ENCODE assay signal across 8 mouse cellular contexts in the genomic region with DNA sequence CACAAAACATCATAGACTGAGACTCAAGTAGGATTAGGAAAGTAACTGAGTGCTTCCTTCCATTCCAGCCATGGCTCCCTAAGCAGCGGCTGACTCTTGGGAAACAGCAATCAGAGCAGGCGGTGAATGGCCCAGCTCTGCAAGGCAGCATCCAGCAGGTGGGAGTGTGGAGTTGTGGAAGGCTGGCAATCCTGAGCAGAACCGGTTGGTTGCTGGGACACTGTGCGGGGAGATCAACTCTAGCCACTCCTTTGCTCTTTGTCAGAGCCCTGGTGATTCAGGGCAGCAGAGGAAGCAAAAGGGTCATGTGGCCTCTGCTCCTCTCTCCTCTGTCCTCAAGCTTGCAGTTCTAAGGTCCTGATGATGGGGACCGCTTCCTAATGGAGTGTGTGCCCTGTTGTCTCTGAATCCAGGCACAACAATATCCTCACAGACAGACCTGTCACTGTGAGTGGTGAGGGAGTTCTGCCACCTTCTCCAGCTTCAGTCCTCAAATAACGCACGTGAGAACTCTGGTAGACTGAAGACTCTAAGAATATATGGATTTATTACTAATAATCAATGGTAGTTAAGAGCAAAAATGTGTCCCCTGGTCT. TPM values are rescaled to one million over a fixed set of nuclear protein-coding genes. Genes with fewer than 3 reads are reported as not detected.
DNase-seq lines count a peak whose midpoint lies in the region; ATAC-seq and TF ChIP-seq lines count a peak whose summit lies in the region.

No protein-coding gene starts in this region.

- no peak for TF ChIP-seq POLR2A in cerebellum, adult 2 months (IDR thresholded peaks at IDR 0.05; ENCODE audit: borderline replicate concordance, insufficient read depth, low read length)

- TF ChIP-seq CTCF in cerebellum, adult 2 months (IDR thresholded peaks at IDR 0.05; ENCODE audit: borderline replicate concordance, insufficient read depth, low read depth, low read length) = peak; percentile 88
- TF ChIP-seq CTCF in forebrain, postnatal 0 days (IDR thresholded peaks at IDR 0.05; ENCODE audit: low read depth) = peak; percentile 96
- TF ChIP-seq CTCF in layer of hippocampus, adult 2 months (conservative IDR thresholded peaks at IDR 0.05) = peak; percentile 93

- no peaks in the 10 kb centered on the region for H3K9me3 ChIP-seq in forebrain, postnatal 0 days (ENCODE audit: low read length)
- no peaks in the 10 kb centered on the region for H3K9me3 ChIP-seq in lung, embryonic 15.5 days

- peak; percentile 65 for DNase-seq in MN1 (ENCODE audit: low spot score)
- peak; percentile 61 to 68 for DNase-seq in cerebellum, adult 2 months
- DNase-seq in forebrain, postnatal 0 days = peak; percentile 89
- peak; percentile 87 for DNase-seq in heart, postnatal 4 days
- peak; percentile 83 to 84 for DNase-seq in layer of hippocampus, adult 2 months (ENCODE audit: low spot score in 2 of 2)
- DNase-seq in retina, adult 2 months (ENCODE audit: low read depth, low spot score) = peak; percentile 36
- DNase-seq in spleen, adult 12 weeks (ENCODE audit: low spot score) = no peak

- H3K9ac ChIP-seq in forebrain, postnatal 0 days = no peak overlapping the region
- no peak overlapping the region for H3K9ac ChIP-seq in lung, embryonic 15.5 days

- no peaks in the 10 kb centered on the region for H3K27me3 ChIP-seq in cerebellum, adult 2 months (ENCODE audit: control insufficient read depth, insufficient read depth, low read length)
- no peaks in the 10 kb centered on the region for H3K27me3 ChIP-seq in forebrain, postnatal 0 days (ENCODE audit: insufficient read depth, low read length)
- H3K27me3 ChIP-seq in lung, embryonic 15.5 days = no peaks in the 10 kb centered on the region

- WGBS in cerebellum, adult 2 months = 32% methylated on average over 7 of the region's 7 CpGs
- WGBS in forebrain, postnatal 0 days = 17% methylated on average over 7 of the region's 7 CpGs
- WGBS in lung, embryonic 15.5 days = 18% methylated on average over 7 of the region's 7 CpGs

- no peaks in the 10 kb centered on the region for H3K4me1 ChIP-seq in cerebellum, adult 2 months (ENCODE audit: control insufficient read depth, insufficient read depth, low read length)
- H3K4me1 ChIP-seq in forebrain, postnatal 0 days (ENCODE audit: insufficient read depth) = no peaks in the 10 kb centered on the region
- no peaks in the 10 kb centered on the region for H3K4me1 ChIP-seq in lung, embryonic 15.5 days

- no peaks in the 10 kb centered on the region for H3K36me3 ChIP-seq in forebrain, postnatal 0 days (ENCODE audit: insufficient read depth)
- no peaks in the 10 kb centered on the region for H3K36me3 ChIP-seq in lung, embryonic 15.5 days

- H3K4me3 ChIP-seq in cerebellum, adult 2 months (replicated peaks; ENCODE audit: insufficient read depth, low read depth, low read length) = no peak overlapping the region
- no peak overlapping the region for H3K4me3 ChIP-seq in forebrain, postnatal 0 days (ENCODE audit: low read depth, low read length)
- H3K4me3 ChIP-seq in layer of hippocampus, adult 2 months = no peak overlapping the region
- H3K4me3 ChIP-seq in lung, embryonic 15.5 days = no peak overlapping the region

- H3K27ac ChIP-seq in cerebellum, adult 2 months (ENCODE audit: insufficient read depth, low read length) = no peak overlapping the region
- H3K27ac ChIP-seq in forebrain, postnatal 0 days (ENCODE audit: low read depth, low read length) = no peak overlapping the region
- 0 out of 2 replicates have a peak overlapping the region, but pooled peaks have one; percentile 32 for H3K27ac ChIP-seq in layer of hippocampus, adult 2 months
- H3K27ac ChIP-seq in lung, embryonic 15.5 days = no peak overlapping the region

- 0 out of 2 replicates have a peak overlapping the region, but pooled peaks have one; percentile 6 for H3K4me2 ChIP-seq in forebrain, postnatal 0 days (ENCODE audit: low read depth)
- no peak overlapping the region for H3K4me2 ChIP-seq in lung, embryonic 15.5 days

- peak; percentile 99 for ATAC-seq in forebrain, postnatal 0 days
- peak; percentile 80; the same call in 1 of the 2 replicates for ATAC-seq in lung, embryonic 15.5 days (ENCODE audit: borderline replicate concordance, extremely low read depth, low FRiP score, low TSS enrichment)

RNA-seq across cellular contexts. Expression of a gene that starts 11.7 kb away (rescaled TPM):
- polyA plus RNA-seq in cerebellum, adult 2 months (2012; rRNA removed) = not detected in 2 replicates
- total RNA-seq in forebrain, postnatal 0 days (2014; rRNA removed) = not detected in 2 replicates
- polyA plus RNA-seq in forebrain, postnatal 0 days (2015; fragmentation: Nextera tagmentation; extraction: Ambion mirVana) = not detected in 2 replicates
- total RNA-seq in heart, postnatal 4 days (2021) = not detected
- total RNA-seq in layer of hippocampus, adult 2 months (2021) = not detected
- polyA plus RNA-seq in lung, embryonic 15.5 days (2015; fragmentation: Nextera tagmentation; extraction: Ambion mirVana) = not detected in 2 replicates

RNA-seq across cellular contexts. Expression of a gene that starts 25.4 kb away (rescaled TPM):
- polyA plus RNA-seq in cerebellum, adult 2 months (2012; rRNA removed) = 7.4 TPM in 2 replicates
- total RNA-seq in forebrain, postnatal 0 days (2014; rRNA removed) = 27.9 and 31.7 TPM in 2 replicates
- polyA plus RNA-seq in forebrain, postnatal 0 days (2015; fragmentation: Nextera tagmentation; extraction: Ambion mirVana) = 32.9 and 44.9 TPM in 2 replicates
- total RNA-seq in heart, postnatal 4 days (2021) = 10 to 100 TPM; 35.3 to 36.3 TPM
- 10 to 100 TPM; 21.1 to 25.4 TPM for total RNA-seq in layer of hippocampus, adult 2 months (2021)
- polyA plus RNA-seq in lung, embryonic 15.5 days (2015; fragmentation: Nextera tagmentation; extraction: Ambion mirVana) = 32.9 and 34.5 TPM in 2 replicates
